Mouse (Mus musculus) ES-Bruce4 (cell line): ENCODE measurements around the gene Zfand4.

Source experiments
- CTCF ChIP-seq: IDR thresholded peaks from one replicate; pipeline ENCODE4 v1.8.1; 2011; ENCODE audit warnings: low read depth, low read length
- EP300 ChIP-seq: IDR thresholded peaks from 2 replicates; pipeline ENCODE4 v1.6.1; 2011; ENCODE audit warnings: low read depth, low read length; ENCODE audit not compliant: insufficient read depth
- POLR2A ChIP-seq: IDR thresholded peaks from one replicate; pipeline ENCODE4 v1.8.1; 2011; ENCODE audit warnings: low read length; ENCODE audit not compliant: insufficient read depth

DNA sequence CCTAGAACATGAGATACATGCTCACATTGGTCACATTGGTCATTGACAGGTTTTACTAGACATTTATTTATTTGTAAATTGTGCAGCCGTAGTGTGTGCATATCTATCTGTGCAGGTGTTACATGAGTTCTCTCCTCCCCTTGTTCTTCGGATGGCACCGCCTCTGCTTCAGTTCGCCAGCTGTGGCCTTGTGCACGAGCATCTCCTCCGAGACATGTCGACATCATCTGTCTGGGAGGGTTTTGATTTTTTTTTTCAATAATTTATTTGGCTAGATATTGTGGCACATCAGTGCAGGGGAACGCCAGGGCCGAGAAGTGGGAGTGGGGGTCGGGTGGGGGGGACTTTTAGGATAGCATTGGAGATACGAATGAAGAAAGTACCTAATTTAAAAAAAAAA is 103.9 kb downstream of the Zfand4 start:
- TF ChIP-seq EP300 (no peak), POLR2A (no peak), CTCF (no peak)
